Mouse (Mus musculus): ENCODE results near the gene Klrb1c. TPM values are rescaled to one million over a fixed set of nuclear protein-coding genes. Genes with fewer than 3 reads are reported as not detected.
"Not testable (repeated sequence)": the region's sequence is repeated elsewhere in the genome, so short reads cannot be mapped to it uniquely, and the experiment has no call there.

The Klrb1c gene
- polyA plus RNA-seq, 1 experiment from 2014 or later: 0.26 TPM

DNA sequence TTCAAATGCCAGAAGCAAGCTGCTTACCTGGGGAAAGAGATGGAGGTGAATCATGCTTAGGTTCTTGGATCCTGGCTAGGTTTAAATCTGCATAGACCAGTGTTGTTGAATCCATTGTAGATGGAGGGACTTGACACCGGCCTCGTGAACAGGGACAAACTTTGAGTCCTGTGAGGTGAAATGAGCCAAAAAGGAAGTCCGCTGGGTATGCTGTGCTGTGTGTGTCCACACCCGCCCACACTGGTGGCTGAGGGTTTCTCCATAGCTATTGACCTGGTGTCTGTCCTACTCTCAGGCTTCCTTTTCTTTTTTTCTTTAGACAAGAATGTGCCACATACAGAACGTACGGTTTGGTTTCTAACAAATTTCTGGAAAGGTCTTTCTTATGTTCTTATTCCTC lies 37.1 kb upstream of the Klrb1c start, which contains the start of the genes Gm44511 and Klrb1b:
TSS of gene Gm44511 (minus strand) at position 184 of the 400 bp plus-strand sequence.
TSS of gene Klrb1b (minus strand) at position 200 of the 400 bp plus-strand sequence.
- WGBS: 90% methylated on average over 6 of the region's 6 CpGs
- H3K27ac ChIP-seq (ENCODE audit: low read depth): no peak within 1 kb of the TSS
- no peak within 1 kb of the TSS for H3K9ac ChIP-seq (ENCODE audit: low read length)
- H3K36me3 ChIP-seq (ENCODE audit: control insufficient read depth, insufficient read depth, low read length): no peaks in the 10 kb centered on the region
- no peak within 1 kb of the TSS for H3K4me2 ChIP-seq (ENCODE audit: low read length)
- ATAC-seq (replicated peaks; ENCODE audit: low FRiP score, low TSS enrichment, low read depth): no peak
- DNase-seq (ENCODE audit: low spot score): no peak
- no peaks in the 10 kb centered on the region for H3K27me3 ChIP-seq (replicated peaks; ENCODE audit: control insufficient read depth, insufficient read depth, low read length)
- H3K9me3 ChIP-seq (ENCODE audit: control insufficient read depth, low read length): no peaks in the 10 kb centered on the region
- H3K4me3 ChIP-seq (ENCODE audit: low read depth, low read length): no peak within 1 kb of the TSS
- H3K4me1 ChIP-seq (replicated peaks; ENCODE audit: control insufficient read depth, insufficient read depth, low read length): no peaks in the 10 kb centered on the region

- Histone ChIP-seq H3K27ac (ENCODE audit: low read depth) (no peak overlapping the region), H3K9ac (ENCODE audit: low read length) (no peak overlapping the region), H3K27me3 (replicated peaks; ENCODE audit: control insufficient read depth, insufficient read depth, low read length) (no peaks in the 10 kb centered on the region), H3K9me3 (ENCODE audit: control insufficient read depth, low read length) (no peaks in the 10 kb centered on the region), H3K4me3 (ENCODE audit: low read depth, low read length) (no peak overlapping the region), H3K36me3 (ENCODE audit: control insufficient read depth, insufficient read depth, low read length) (no peaks in the 10 kb centered on the region), H3K4me2 (ENCODE audit: low read length) (no peak overlapping the region), H3K4me1 (replicated peaks; ENCODE audit: control insufficient read depth, insufficient read depth, low read length) (no peaks in the 10 kb centered on the region)
- DNase-seq (ENCODE audit: low spot score): no peak
- WGBS: 77% methylated on average over 4 of the region's 4 CpGs
- ATAC-seq (replicated peaks; ENCODE audit: low FRiP score, low TSS enrichment, low read depth): no peak
Measured at GRCm38 (mm10) chr6:128818083-128818802, 29.2 kb upstream of the Klrb1c start.

DNA sequence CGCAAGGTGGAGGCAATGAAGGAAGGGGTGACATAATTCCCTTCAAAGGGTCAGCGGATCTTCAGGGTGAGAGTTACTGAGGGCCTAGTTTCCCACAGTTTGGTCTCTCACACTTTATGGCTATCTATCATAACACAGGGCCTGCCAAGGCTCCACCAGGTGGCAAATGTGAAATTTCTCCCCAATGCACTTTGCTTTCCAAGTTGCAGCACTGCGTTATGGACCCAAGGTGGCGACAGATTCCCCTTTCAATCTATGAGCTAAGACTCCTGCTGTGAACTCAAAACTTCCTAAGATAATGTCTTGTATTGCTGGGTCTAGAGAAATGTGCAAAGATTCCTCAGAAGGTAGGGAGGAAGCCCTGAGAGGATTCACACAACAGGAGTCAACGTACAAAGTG lies 19.5 kb upstream of the Klrb1c start:
- Histone ChIP-seq H3K9me3 (ENCODE audit: control insufficient read depth, low read length) (no peaks in the 10 kb centered on the region), H3K9ac (ENCODE audit: low read length) (no peak overlapping the region), H3K4me1 (replicated peaks; ENCODE audit: control insufficient read depth, insufficient read depth, low read length) (no peaks in the 10 kb centered on the region), H3K27me3 (replicated peaks; ENCODE audit: control insufficient read depth, insufficient read depth, low read length) (no peaks in the 10 kb centered on the region), H3K36me3 (ENCODE audit: control insufficient read depth, insufficient read depth, low read length) (no peaks in the 10 kb centered on the region), H3K4me2 (ENCODE audit: low read length) (no peak overlapping the region), H3K27ac (ENCODE audit: low read depth) (no peak overlapping the region), H3K4me3 (ENCODE audit: low read depth, low read length) (no peak overlapping the region)
- DNase-seq (ENCODE audit: low spot score) (no peak), ATAC-seq (replicated peaks; ENCODE audit: low FRiP score, low TSS enrichment, low read depth) (no peak)
- 91% methylated on average over 5 of the region's 5 CpGs for WGBS

- no peak overlapping the region for H3K9ac ChIP-seq (ENCODE audit: low read length)
- WGBS: 73% methylated on average over 3 of the region's 3 CpGs
- H3K9me3 ChIP-seq (ENCODE audit: control insufficient read depth, low read length): no peaks in the 10 kb centered on the region
- no peaks in the 10 kb centered on the region for H3K36me3 ChIP-seq (ENCODE audit: control insufficient read depth, insufficient read depth, low read length)
- no peaks in the 10 kb centered on the region for H3K27me3 ChIP-seq (replicated peaks; ENCODE audit: control insufficient read depth, insufficient read depth, low read length)
- ATAC-seq (replicated peaks; ENCODE audit: low FRiP score, low TSS enrichment, low read depth) (no peak), DNase-seq (ENCODE audit: low spot score) (peak; percentile 42)
- no peak overlapping the region for H3K4me3 ChIP-seq (ENCODE audit: low read depth, low read length)
- no peak overlapping the region for H3K27ac ChIP-seq (ENCODE audit: low read depth)
- H3K4me1 ChIP-seq (replicated peaks; ENCODE audit: control insufficient read depth, insufficient read depth, low read length): no peaks in the 10 kb centered on the region
- H3K4me2 ChIP-seq (ENCODE audit: low read length): no peak overlapping the region
Measured at GRCm38 (mm10) chr6:128807021-128807420, 18.0 kb upstream of the Klrb1c start.

- WGBS: 52% methylated on average over 7 of the region's 7 CpGs
- not testable (repeated sequence) for H3K27ac ChIP-seq (ENCODE audit: low read depth); H3K9me3 ChIP-seq (ENCODE audit: control insufficient read depth, low read length); H3K4me1 ChIP-seq (replicated peaks; ENCODE audit: control insufficient read depth, insufficient read depth, low read length); H3K9ac ChIP-seq (ENCODE audit: low read length); H3K4me2 ChIP-seq (ENCODE audit: low read length); H3K36me3 ChIP-seq (ENCODE audit: control insufficient read depth, insufficient read depth, low read length); H3K4me3 ChIP-seq (ENCODE audit: low read depth, low read length); H3K27me3 ChIP-seq (replicated peaks; ENCODE audit: control insufficient read depth, insufficient read depth, low read length); ATAC-seq (replicated peaks; ENCODE audit: low FRiP score, low TSS enrichment, low read depth)
- DNase-seq (ENCODE audit: low spot score): peak; percentile 64
Measured at GRCm38 (mm10) chr6:128804823-128805640, 16.0 kb upstream of the Klrb1c start.

DNA sequence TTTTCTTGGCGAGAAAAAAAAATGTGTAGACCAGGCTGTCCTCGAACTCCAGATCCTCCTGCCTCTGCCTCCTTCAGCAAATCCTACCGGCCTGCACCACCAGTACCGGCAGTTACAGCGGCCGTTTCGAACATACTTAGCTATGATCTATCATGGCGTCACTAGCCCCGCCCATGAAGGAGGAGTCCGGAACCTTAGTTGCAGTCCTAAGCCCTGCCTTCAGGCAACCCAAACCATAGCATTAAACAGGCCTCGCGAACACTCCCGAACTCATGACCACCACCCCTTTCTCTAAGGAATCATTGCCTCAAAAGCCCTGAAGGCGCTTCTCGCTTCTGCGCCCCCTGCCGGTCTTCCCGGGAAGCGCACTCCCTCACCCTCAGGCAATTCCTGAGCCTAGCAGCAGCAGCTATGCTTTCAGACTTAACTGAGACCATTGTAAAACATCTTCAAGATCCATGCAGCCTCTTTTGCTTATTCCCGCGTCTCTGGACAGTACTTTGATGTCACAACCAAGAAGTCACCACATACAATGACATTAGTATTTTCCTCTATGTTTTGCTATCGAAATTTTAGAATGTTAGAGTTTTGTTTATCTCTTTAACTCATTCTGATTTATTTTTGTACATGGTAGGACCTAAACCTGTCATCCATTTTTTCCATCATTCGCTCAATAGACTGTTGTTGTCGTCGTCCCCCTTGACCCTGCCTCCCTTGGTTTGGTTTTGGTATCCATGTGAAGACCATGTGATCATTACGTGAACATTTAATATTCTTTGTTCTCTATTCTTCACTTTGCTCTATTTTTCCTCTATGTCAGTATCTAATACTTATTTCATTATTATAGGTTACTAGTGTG lies 14.2 kb upstream of the Klrb1c start:
- Histone ChIP-seq H3K36me3 (ENCODE audit: control insufficient read depth, insufficient read depth, low read length) (no peaks in the 10 kb centered on the region), H3K4me1 (replicated peaks; ENCODE audit: control insufficient read depth, insufficient read depth, low read length) (no peaks in the 10 kb centered on the region), H3K9me3 (ENCODE audit: control insufficient read depth, low read length) (no peaks in the 10 kb centered on the region), H3K27ac (ENCODE audit: low read depth) (no peak overlapping the region; the same call in 1 of the 2 replicates), H3K27me3 (replicated peaks; ENCODE audit: control insufficient read depth, insufficient read depth, low read length) (no peaks in the 10 kb centered on the region), H3K4me2 (ENCODE audit: low read length) (peak overlapping the region; percentile 49), H3K4me3 (ENCODE audit: low read depth, low read length) (peak overlapping the region; percentile 39), H3K9ac (ENCODE audit: low read length) (peak overlapping the region; percentile 22; the same call in 1 of the 2 replicates)
- DNase-seq (ENCODE audit: low spot score) (peak; percentile 100), ATAC-seq (replicated peaks; ENCODE audit: low FRiP score, low TSS enrichment, low read depth) (peak; percentile 94)
- WGBS: 9% methylated on average over 26 of the region's 26 CpGs

DNA sequence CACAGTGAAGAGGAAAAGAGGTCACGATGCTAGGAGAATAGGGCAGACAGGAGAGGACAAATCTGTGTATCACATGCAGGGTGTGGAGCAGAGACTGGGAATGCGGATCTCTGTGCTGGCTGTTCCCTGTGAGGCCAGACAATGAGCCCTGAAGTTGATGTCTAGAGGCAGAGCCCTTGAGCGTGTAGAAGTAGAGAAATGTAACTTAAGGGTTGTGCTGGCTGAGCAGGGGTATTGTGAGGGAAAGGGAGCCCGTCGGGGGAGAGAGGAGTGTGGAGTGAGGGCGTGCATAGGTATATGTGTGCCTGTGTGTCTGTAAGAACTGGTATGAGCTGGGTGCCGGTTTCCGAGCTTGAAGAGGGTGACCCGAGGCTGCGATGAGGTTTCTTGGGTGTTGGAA lies 13.5 kb upstream of the Klrb1c start:
- no peaks in the 10 kb centered on the region for H3K9me3 ChIP-seq (ENCODE audit: control insufficient read depth, low read length)
- 0 out of 2 replicates have a peak, but pooled peaks cover 4% of the 10 kb centered on the region for H3K4me1 ChIP-seq (replicated peaks; ENCODE audit: control insufficient read depth, insufficient read depth, low read length)
- H3K4me2 ChIP-seq (ENCODE audit: low read length): peak overlapping the region; percentile 49
- no peaks in the 10 kb centered on the region for H3K27me3 ChIP-seq (replicated peaks; ENCODE audit: control insufficient read depth, insufficient read depth, low read length)
- H3K9ac ChIP-seq (ENCODE audit: low read length): peak overlapping the region; percentile 22; the same call in 1 of the 2 replicates
- peak overlapping the region; percentile 39 for H3K4me3 ChIP-seq (ENCODE audit: low read depth, low read length)
- DNase-seq (ENCODE audit: low spot score) (no peak), ATAC-seq (replicated peaks; ENCODE audit: low FRiP score, low TSS enrichment, low read depth) (peak; percentile 30)
- 9% methylated on average over 10 of the region's 10 CpGs for WGBS
- H3K27ac ChIP-seq (ENCODE audit: low read depth): no peak overlapping the region; the same call in 1 of the 2 replicates
- no peaks in the 10 kb centered on the region for H3K36me3 ChIP-seq (ENCODE audit: control insufficient read depth, insufficient read depth, low read length)

DNA sequence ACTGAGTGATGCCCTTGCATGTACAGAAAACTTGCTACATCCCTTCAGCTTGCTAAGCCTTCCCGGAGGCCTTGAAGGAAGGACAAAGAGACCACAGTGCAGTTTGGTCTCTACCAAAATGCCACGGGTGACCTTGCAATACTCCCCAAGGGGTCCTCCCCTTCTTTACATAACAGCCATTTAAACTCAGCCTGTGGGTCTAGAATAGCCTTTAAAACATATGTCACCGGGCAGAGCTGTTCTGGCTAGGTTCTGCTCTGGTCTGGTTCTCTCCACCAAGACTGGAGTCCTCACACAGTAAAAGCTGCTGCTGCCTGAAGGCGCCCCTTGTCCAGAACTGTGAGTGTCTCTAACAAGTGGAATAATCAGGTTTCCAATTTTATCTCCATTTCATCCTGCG lies 11.7 kb upstream of the Klrb1c start:
- not testable (repeated sequence) for H3K36me3 ChIP-seq (ENCODE audit: control insufficient read depth, insufficient read depth, low read length); H3K27ac ChIP-seq (ENCODE audit: low read depth); DNase-seq (ENCODE audit: low spot score); H3K9ac ChIP-seq (ENCODE audit: low read length); H3K27me3 ChIP-seq (replicated peaks; ENCODE audit: control insufficient read depth, insufficient read depth, low read length); ATAC-seq (replicated peaks; ENCODE audit: low FRiP score, low TSS enrichment, low read depth); H3K4me3 ChIP-seq (ENCODE audit: low read depth, low read length); H3K4me1 ChIP-seq (replicated peaks; ENCODE audit: control insufficient read depth, insufficient read depth, low read length); H3K9me3 ChIP-seq (ENCODE audit: control insufficient read depth, low read length); H3K4me2 ChIP-seq (ENCODE audit: low read length)
- 78% methylated on average over 5 of the region's 5 CpGs for WGBS

All from intestine, embryonic 14.5 days (tissue).